Mouse (Mus musculus) cortical plate, adult 2 months (tissue): ENCODE measurements at regions not wholly inside any gene's neighbourhood (a gene's known extent, or its start where the extent isn't known, plus 50 kb on each side); places are given as distances from the start of the nearest gene placed in this dataset.

Experiments
- CTCF ChIP-seq: fragments of 200-500 bp; IDR thresholded peaks from 2 replicates; pipeline ENCODE4 v1.5.1; 2011; ENCODE audit warnings: mild to moderate bottlenecking, control low read depth, low read length; ENCODE audit not compliant: insufficient read depth; ENCODE audit errors: extremely low read depth
- POLR2A ChIP-seq: fragments of 200-500 bp; IDR thresholded peaks from 2 replicates; pipeline ENCODE4 v1.6.1; 2011; ENCODE audit warnings: mild to moderate bottlenecking, low read length, control low read depth; ENCODE audit not compliant: insufficient read depth; ENCODE audit errors: extremely low read depth

GRCm38 (mm10) chr3:62963244-62963643, 278.1 kb upstream of the Mme start:
- TF ChIP-seq CTCF (no peak), POLR2A (no peak)
